Mouse (Mus musculus) heart, postnatal 36 days (tissue): Measurements from ENCODE around the gene Ears2. TPM values are rescaled to one million over a fixed set of nuclear protein-coding genes. Genes with fewer than 3 reads are reported as not detected.
A peak's percentile ranks its signal among the peaks of the same experiment; 100 is the strongest.
"Not testable (repeated sequence)": the region's sequence is repeated elsewhere in the genome, so short reads cannot be mapped to it uniquely, and the experiment has no call there.

Source experiments
- DNase-seq, 2 experiments: peaks; one replicate each; pipeline ENCODE4 v3.0.0; 2021 to 2022
- intact Hi-C: fragments of 180-260 bp; cut with DNase I; formaldehyde crosslinking; loops from one replicate; pipeline ENCODE4 v1.15.1; 2025
- total RNA-seq, 2 experiments: library from RNA; stranded (reverse); gene quantifications; 2 replicates each; pipeline ENCODE4 v1.2.3; 2021

The Ears2 gene
- 10 to 100 TPM; 11.6 to 13.8 TPM for total RNA-seq

- intact Hi-C loops: loop anchor here (2.0 to 5.0 kb wide), 4 partner anchors 34 to 360 kb away; partner anchors contain the start of genes Cog7, Dctn5, Ndufab1 and Palb2
- DNase-seq: peak; percentile 94 to 98
Observed at GRCm38 (mm10) chr7:122066945-122067516, at the start of gene Ears2, which contains the start of gene Ubfd1. Gene Ears2, minus strand, starts transcription at chr7:122067263. Gene Ubfd1, plus strand, starts transcription at chr7:122067175.

DNA sequence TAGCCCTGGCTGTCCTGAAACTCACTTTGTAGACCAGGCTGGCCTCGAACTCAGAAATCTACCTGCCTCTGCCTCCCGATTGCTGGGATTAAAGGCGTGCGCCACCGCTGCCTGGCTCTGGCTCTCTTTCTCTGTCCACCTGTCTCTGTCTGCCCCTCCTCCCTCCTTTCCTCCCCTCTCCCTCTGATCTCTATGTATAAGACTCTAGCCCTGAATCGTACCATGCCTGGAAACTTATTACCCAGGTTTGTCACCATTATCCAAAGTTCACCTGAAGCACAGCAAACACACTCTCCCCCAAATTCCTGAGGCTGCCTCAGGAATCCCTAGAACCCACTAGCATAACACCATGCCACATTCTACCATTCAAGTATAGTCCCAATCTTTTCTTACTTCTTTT is 41.1 kb upstream of the Ears2 start:
- no peak for DNase-seq
- intact Hi-C loops: no loop called here

DNA sequence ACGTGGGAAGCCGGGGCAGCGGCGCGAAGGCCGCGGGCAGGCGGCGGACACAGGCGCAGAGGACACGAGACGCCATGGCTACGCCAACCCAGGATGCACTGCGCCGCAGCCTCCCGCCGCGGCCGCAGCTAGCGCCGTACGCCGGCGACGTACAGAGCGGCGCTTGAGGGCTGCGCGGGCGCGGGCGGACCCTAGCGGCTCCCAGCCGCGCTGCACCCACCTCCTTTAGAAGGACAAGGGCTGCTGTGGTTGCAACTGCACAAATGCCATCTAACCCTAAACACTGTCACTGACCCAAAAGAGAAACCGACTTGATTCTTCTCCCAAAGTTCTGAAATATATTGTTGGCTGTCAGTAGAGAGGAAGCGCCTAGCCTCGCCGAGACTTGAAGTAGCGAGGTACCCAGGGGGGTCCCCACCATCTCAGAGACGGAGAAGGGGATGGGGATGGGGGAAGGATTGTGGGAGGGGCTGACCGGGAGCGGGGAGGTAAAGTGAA is 34.7 kb upstream of the Ears2 start, which contains the start of gene Ndufab1:
Ndufab1 (minus strand) TSS at position 140 of the 498 bp plus-strand sequence.
- peak; percentile 89 for DNase-seq
- intact Hi-C loops: loop anchor here (2.0 to 5.0 kb wide), 5 partner anchors 31 to 96 kb away; partner anchors contain the start of genes Dctn5, Ears2, Gga2 and Palb2

DNA sequence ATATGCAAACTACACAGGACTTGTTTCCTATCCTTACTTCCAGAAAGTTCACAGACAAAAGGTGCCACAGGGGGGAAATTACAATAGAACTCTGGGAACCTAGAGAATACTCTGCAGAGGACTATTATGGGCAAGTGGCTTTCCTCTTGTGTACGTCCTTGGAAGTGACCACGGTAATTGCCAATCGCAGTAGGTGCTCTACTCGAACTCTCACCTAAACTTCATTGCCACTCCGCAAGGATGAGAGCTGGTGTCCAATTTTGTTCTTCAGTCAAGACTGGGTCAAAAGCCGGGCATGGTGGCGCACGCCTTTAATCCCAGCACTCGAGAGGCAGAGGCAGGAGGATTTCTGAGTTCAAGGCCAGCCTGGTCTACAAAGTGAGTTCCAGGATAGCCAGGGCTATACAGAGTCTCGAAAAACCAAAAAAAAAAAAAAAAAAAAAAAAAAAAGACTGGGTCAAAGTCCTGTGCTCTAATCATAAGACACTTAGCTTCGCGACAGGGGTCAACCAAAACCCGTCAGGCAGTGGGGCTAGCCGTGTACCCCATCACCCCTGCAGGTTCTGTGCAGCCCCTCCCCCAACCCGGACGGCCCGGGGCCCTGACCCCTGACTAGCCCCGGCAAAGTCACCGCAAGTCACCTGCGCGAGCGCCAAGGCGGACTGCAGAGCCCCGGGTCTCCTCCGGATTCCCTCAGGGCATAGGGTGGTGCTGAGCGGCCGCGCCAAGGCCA is 34.1 kb upstream of the Ears2 start:
- not testable (repeated sequence) for DNase-seq
- intact Hi-C loops: loop anchor here (2.0 to 5.0 kb wide), 4 partner anchors 34 to 96 kb away; partner anchors contain the start of genes Ears2, Gga2 and Ubfd1

GRCm38 (mm10) chr7:122099222-122099621 is 32.2 kb upstream of the Ears2 start:
- peak; percentile 20 to 31 for DNase-seq
- intact Hi-C loops: loop anchor here (10.0 kb wide), 1 partner anchor 366 kb away; no protein-coding TSS in a partner anchor

GRCm38 (mm10) chr7:122098009-122098408 is 30.9 kb upstream of the Ears2 start:
- intact Hi-C loops: loop anchor here (10.0 kb wide), 1 partner anchor 367 kb away; no protein-coding TSS in a partner anchor
- no peak for DNase-seq

GRCm38 (mm10) chr7:122094564-122095330 is 27.7 kb upstream of the Ears2 start:
- intact Hi-C loops: loop anchor here (10.0 kb wide), 1 partner anchor 370 kb away; no protein-coding TSS in a partner anchor
- DNase-seq: no peak

DNA sequence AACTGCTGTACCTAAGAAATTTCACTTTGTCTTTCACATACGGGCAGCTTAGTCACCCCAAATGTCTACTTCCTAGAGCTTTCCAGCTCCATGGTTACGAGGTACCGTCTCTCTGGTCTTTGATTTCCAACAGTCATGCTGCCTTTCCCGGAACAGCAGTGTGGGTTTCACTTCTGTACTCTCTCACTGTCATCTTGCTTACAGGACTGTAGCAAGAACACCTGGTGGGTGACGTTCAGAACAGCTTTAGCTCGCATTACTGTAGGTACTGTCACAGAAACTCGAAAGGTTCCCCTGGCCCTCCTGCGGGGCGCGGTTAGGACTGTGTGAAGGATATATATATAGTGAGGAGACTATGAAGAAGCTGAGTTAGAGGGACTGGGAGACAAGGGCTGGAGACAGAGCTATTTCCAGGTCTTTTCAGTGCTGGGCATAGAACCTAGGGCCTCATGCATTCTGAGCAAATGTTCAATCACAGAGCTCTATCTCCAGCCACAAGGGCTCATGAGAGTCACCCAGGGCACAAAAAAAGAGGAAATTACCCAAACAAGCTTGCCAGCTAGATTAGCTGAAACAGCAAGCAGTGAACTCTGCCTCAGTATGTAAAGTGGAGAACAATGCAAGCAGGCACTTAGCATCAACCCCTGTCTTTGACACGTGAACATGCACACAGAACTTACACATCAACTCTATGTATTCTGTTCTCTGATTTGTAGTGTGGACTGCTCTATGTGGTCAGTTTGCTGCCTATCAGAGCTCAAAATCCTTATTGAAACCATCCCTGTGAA is 20.3 kb upstream of the Ears2 start:
- intact Hi-C loops: no loop called here
- DNase-seq: no peak

GRCm38 (mm10) chr7:122081071-122081470 is 14.0 kb upstream of the Ears2 start:
- intact Hi-C loops: no loop called here
- no peak for DNase-seq

GRCm38 (mm10) chr7:122079798-122080554 is 12.9 kb upstream of the Ears2 start:
- intact Hi-C loops: no loop called here
- no peak for DNase-seq

DNA sequence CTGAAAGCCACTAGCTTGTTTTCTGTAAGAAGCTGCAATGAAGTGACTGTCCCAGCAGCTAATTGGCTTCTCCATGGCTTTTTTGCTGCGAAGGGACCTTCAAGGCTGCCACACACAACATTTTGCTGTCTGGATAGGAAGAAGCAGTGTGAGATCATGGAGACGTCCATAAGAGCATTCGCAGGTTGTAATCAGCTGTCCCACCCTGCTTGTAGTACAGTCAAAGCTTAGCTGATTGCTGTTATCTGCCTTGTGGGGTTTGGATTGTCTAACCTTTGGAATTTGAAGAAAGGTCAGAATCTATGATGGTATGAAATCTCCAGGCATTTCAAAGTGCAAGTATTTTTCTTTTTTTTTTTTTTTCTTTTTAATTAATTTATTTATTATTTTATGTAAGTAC is 7.3 kb upstream of the Ears2 start:
- no peak for DNase-seq
- intact Hi-C loops: no loop called here

DNA sequence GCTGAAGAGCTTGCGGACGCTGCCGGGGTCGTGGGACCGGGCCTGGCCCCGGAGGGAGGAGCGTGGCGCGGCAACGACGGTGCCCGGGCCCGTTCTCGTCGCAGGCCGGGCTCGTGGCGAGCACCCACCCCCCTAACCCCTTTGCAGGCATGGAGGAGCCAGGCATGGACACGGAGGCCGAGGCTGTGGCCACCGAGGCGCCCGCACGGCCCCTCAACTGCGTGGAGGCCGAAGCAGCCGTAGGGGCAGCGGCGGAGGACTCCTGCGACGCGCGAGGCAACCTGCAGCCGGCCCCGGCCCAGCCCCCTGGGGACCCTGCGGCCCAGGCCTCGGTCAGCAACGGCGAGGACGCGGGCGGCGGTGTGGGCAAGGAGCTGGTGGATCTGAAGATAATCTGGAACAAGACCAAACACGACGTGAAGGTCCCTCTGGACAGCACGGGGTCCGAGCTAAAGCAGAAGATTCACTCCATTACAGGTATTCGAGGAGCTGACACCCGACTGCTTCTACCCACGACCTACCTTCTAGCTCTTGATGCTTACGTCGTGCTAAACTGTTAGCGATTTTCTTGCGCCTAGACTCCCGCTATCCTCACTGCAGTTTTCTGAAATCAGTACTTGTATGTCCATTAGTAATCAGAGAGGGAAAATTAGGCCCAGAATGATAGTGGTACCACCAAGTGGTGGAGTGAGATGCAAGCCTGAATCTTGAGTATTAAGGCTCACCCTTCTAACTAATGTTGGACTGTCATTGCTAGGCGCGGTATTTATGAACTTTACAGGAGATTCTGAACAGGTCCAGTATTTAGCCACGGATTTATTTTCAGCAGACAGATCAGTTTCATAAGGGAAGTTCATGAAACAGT is 686 bp upstream of the Ears2 start:
- DNase-seq: no peak
- intact Hi-C loops: loop anchor here (2.0 to 5.0 kb wide), 4 partner anchors 33 to 360 kb away; partner anchors contain the start of genes Cog7, Dctn5, Ndufab1 and Palb2

DNA sequence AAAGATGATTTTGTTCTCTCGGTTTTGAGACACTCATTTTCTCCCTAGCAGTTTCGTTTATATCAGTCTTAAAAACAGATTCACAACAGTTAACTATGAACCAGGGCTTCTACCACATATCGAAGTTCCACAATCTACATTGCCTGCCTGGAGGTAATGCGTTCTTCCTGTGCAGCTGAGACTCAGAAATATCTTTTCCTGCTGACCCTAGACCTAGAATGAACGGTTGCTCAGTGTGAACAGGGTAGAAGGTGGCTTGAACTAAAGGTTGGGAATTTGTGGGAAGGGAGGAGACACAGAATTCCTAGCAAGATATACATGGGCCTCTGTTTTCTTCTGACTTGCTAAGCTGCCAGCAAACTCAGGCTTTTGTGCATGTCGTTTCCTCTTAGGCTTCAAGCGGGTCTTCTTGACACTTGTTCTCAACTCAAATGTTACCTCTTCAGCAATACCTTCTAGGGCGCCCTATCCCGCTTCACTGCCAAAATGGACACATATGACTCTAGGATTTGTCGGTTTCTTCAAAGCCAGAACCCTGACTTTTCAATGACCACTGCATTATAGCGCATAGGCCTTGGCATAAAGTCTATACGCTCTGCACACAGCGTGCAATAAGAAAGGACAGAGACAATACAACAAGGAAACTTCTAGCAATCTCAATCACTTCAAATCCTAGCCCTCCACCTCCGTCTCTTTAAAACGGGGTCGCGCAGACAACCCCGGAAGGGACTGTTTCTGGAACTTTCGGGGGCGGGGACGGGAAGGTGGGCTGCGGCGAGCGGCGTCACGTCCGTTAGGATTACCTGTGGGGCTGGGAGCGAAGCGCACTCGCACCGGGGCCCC is 740 bp downstream of the Ears2 start:
- intact Hi-C loops: loop anchor here (2.0 to 5.0 kb wide), 4 partner anchors 34 to 359 kb away; partner anchors contain the start of genes Cog7, Dctn5, Ndufab1 and Palb2
- DNase-seq: no peak

- DNase-seq: no peak
- intact Hi-C loops: loop anchor here (2.0 to 5.0 kb wide), 4 partner anchors 35 to 358 kb away; partner anchors contain the start of genes Cog7, Dctn5, Ndufab1 and Palb2
Observed at GRCm38 (mm10) chr7:122065656-122066055, 1.4 kb downstream of the Ears2 start.

DNA sequence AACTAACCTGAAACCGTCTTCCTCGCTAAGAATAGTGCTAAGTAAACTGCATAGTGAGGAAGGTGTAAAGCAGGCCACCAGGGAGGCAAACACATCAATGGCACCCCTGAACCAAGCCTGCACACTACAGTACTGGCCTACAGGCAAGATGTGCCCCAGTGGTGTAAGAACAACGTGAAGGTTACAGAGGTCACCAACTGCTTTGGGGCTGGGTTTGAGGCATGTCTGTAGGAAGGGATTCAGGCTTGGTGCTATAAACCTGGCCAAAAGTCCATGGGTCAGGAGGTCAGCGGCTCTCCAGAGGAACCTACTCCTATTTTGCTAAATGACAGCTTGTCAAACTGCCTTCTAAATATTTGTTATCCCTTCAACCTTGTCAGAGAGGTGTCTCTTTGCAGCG is 10.4 kb downstream of the Ears2 start:
- intact Hi-C loops: no loop called here
- no peak for DNase-seq

GRCm38 (mm10) chr7:122050834-122051233 is 16.2 kb downstream of the Ears2 start:
- intact Hi-C loops: no loop called here
- DNase-seq: no peak

DNA sequence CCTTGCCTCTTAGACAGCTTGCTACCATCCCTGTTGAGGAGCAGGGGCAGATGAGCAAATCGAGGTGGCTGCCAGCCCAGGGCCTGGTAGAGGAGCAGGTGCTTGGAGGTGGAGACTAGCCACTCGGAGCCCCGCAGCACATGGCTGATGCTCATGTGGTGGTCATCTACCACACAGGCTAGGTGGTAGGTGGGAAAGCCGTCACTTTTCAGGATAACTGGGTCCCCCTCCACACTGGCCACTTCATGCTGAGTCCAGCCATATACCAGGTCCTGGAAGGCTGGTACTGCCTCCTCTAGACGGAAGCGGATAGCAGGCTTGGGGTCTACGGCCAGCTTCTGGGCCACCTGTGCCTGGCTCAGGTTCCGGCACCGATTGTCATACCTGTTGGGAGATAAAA is 18.9 kb downstream of the Ears2 start:
- intact Hi-C loops: no loop called here
- no peak for DNase-seq
